26 mouse cellular contexts compared by ENCODE assay signal in the genomic region with DNA sequence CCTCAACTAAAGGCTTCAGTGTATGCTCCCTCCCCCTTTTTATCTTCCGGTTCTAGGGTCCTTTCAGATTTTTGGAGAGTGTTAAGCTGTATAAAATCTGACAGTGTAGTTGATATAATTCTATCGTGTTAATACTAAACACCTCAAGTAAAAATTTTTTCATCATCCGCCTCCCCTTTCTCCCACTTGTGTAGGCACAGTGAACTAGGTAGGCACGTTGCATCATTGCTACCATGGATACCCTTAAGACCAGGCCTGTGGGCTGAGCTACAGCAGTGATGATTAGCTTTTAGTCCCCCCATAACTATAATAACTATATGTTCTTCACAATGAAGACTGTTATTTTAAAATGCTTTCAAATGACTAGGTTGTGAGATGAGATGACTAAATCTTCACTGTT. TPM values are rescaled to one million over a fixed set of nuclear protein-coding genes. Genes with fewer than 3 reads are reported as not detected.
DNase-seq lines count a peak whose midpoint lies in the region; ATAC-seq and TF ChIP-seq lines count a peak whose summit lies in the region.
"Had no signal": no experiment of that assay in that cellular context is flagged by ENCODE, and none has a peak within 500 bp of the region (broad histone marks: within the 10 kb centered on the region; RNA-seq: fewer than 3 reads in every experiment).

No protein-coding gene starts in this region.

- 78% methylated on average over 4 of the region's 4 CpGs for WGBS in forebrain, postnatal 0 days
- WGBS in forebrain, embryonic 13.5 days = 82% methylated on average over 4 of the region's 4 CpGs

- 0 out of 2 replicates have a peak overlapping the region, but pooled peaks have one; percentile 7 for H3K4me2 ChIP-seq in forebrain, postnatal 0 days (ENCODE audit: low read depth)
- no peak overlapping the region for H3K4me2 ChIP-seq in forebrain, embryonic 13.5 days
- H3K4me2 ChIP-seq: embryonic facial prominence, embryonic 15.5 days; forebrain, embryonic 15.5 days; hindbrain, embryonic 12.5 days had no signal

- intact Hi-C loops in left cerebral cortex, postnatal 25 days (cut with DNase I) = loop anchor here (5.0 kb wide), 1 partner anchor 95 kb away; no protein-coding TSS in a partner anchor

- H3K27me3 ChIP-seq in forebrain, postnatal 0 days (ENCODE audit: insufficient read depth, low read length) = no peaks in the 10 kb centered on the region
- no peaks in the 10 kb centered on the region for H3K27me3 ChIP-seq in forebrain, embryonic 13.5 days
- H3K27me3 ChIP-seq: CH12.LX; embryonic facial prominence, embryonic 15.5 days; forebrain, embryonic 15.5 days; hindbrain, embryonic 12.5 days had no signal

- no peak for ATAC-seq in forebrain, postnatal 0 days
- ATAC-seq in forebrain, embryonic 13.5 days = no peak
- ATAC-seq: forebrain, embryonic 15.5 days; hindbrain, embryonic 16.5 days; inflammation-experienced regulatory T-cells, adult 6 months had no signal

- H3K4me3 ChIP-seq in forebrain, postnatal 0 days (ENCODE audit: low read depth, low read length) = no peak overlapping the region
- no peak overlapping the region for H3K4me3 ChIP-seq in forebrain, embryonic 13.5 days
- peak overlapping the region; percentile 15 for H3K4me3 ChIP-seq in cortical plate, adult 2 months (ENCODE audit: insufficient read depth, low read length)
- H3K4me3 ChIP-seq: embryonic facial prominence, embryonic 15.5 days; erythroblast, embryonic 14.5 days; forebrain, embryonic 10.5 days; forebrain, embryonic 15.5 days; heart, embryonic 10.5 days; hindbrain, embryonic 12.5 days had no signal

- H3K9ac ChIP-seq in forebrain, postnatal 0 days = no peak overlapping the region
- H3K9ac ChIP-seq in forebrain, embryonic 13.5 days = no peak overlapping the region
- H3K9ac ChIP-seq: embryonic facial prominence, embryonic 15.5 days; forebrain, embryonic 15.5 days; hindbrain, embryonic 12.5 days had no signal

- H3K36me3 ChIP-seq in forebrain, postnatal 0 days (ENCODE audit: insufficient read depth) = no peaks in the 10 kb centered on the region
- H3K36me3 ChIP-seq in forebrain, embryonic 13.5 days (ENCODE audit: poor library complexity, severe bottlenecking) = no peaks in the 10 kb centered on the region
- H3K36me3 ChIP-seq: embryonic facial prominence, embryonic 15.5 days; forebrain, embryonic 15.5 days; heart, embryonic 10.5 days; hindbrain, embryonic 12.5 days had no signal

- H3K27ac ChIP-seq in forebrain, postnatal 0 days (ENCODE audit: low read depth, low read length) = no peak overlapping the region
- no peak overlapping the region for H3K27ac ChIP-seq in forebrain, embryonic 13.5 days
- no peak overlapping the region for H3K27ac ChIP-seq in cortical plate, adult 2 months (ENCODE audit: insufficient read depth, low read length)
- H3K27ac ChIP-seq: embryonic facial prominence, embryonic 15.5 days; forebrain, embryonic 10.5 days; forebrain, embryonic 15.5 days; heart, embryonic 10.5 days; hindbrain, embryonic 12.5 days had no signal

- no peaks in the 10 kb centered on the region for H3K9me3 ChIP-seq in forebrain, postnatal 0 days (ENCODE audit: low read length)
- H3K9me3 ChIP-seq in forebrain, embryonic 13.5 days (replicated peaks) = no peaks in the 10 kb centered on the region
- H3K9me3 ChIP-seq: embryonic facial prominence, embryonic 15.5 days; forebrain, embryonic 10.5 days; forebrain, embryonic 15.5 days; heart, embryonic 10.5 days; hindbrain, embryonic 12.5 days had no signal

- no peak for TF ChIP-seq CTCF in forebrain, postnatal 0 days (IDR thresholded peaks at IDR 0.05; ENCODE audit: low read depth)
- TF ChIP-seq CTCF in cortical plate, adult 2 months (IDR thresholded peaks at IDR 0.05; ENCODE audit: extremely low read depth, insufficient read depth, low read length) = no peak

- TF ChIP-seq POLR2A in cortical plate, adult 2 months (IDR thresholded peaks at IDR 0.05; ENCODE audit: extremely low read depth, insufficient read depth, low read length) = no peak

- DNase-seq in forebrain, postnatal 0 days = no peak
- DNase-seq in layer of hippocampus, adult 9-11 months = peak; percentile 19
- DNase-seq in layer of hippocampus, adult 9-10 months (ENCODE audit: low spot score) = no peak
- DNase-seq in left cerebral cortex, postnatal 25 days (ENCODE audit: low spot score in 2 of 2) = peak; percentile 29 to 76
- DNase-seq in left cerebral cortex, adult 18-20 months (ENCODE audit: low spot score in 2 of 2) = no peak
- no peak for DNase-seq in retina, postnatal 1 day
- DNase-seq: adrenal gland, adult 2 months; adrenal gland, postnatal 36 days; cerebellum, adult 11-12 months; cerebellum, adult 9-11 months; embryo, embryonic 11 days; gastrocnemius, postnatal 10 days; heart, adult 18-20 months; heart, postnatal 10 days; heart, postnatal 4 days had no signal

- H3K4me1 ChIP-seq in forebrain, postnatal 0 days (ENCODE audit: insufficient read depth) = no peaks in the 10 kb centered on the region
- peaks cover 24% of the 10 kb centered on the region for H3K4me1 ChIP-seq in forebrain, embryonic 13.5 days
- H3K4me1 ChIP-seq in cortical plate, adult 2 months (ENCODE audit: control insufficient read depth, insufficient read depth, low read length) = no peaks in the 10 kb centered on the region; the same call in 1 of the 2 replicates

RNA-seq across cellular contexts. Expression of a gene that starts 34.1 kb away (rescaled TPM):
- total RNA-seq in forebrain, postnatal 0 days (2014; rRNA removed) = 27.7 and 37.7 TPM in 2 replicates
- polyA plus RNA-seq in forebrain, postnatal 0 days (2015; fragmentation: Nextera tagmentation; extraction: Ambion mirVana) = 6.6 and 11.3 TPM in 2 replicates
- polyA plus RNA-seq in forebrain, embryonic 13.5 days (2015; fragmentation: Nextera tagmentation; extraction: Ambion mirVana) = 17.9 and 19.7 TPM in 2 replicates
- total RNA-seq in left cerebral cortex, postnatal 25 days (2021) = 100 to 1,000 TPM; 188 to 190 TPM
- 100 to 1,000 TPM; 179 to 196 TPM for total RNA-seq in left cerebral cortex, adult 18-20 months (2021)
- 107 and 109 TPM in 2 replicates for polyA plus RNA-seq in cortical plate, adult 2 months (2012; rRNA removed)

Comparison
In these comparisons a context has a peak if more than half of its experiments do, and no peak if none do; other contexts are left out.
1. DNase-seq: peak in layer of hippocampus, adult 9-11 months (single experiment) and left cerebral cortex, postnatal 25 days (2 of 2); none in forebrain, postnatal 0 days (single experiment), layer of hippocampus, adult 9-10 months (single experiment), left cerebral cortex, adult 18-20 months (0 of 2) and retina, postnatal 1 day (single experiment).